Mouse (Mus musculus) c-Kit-positive CD71-positive TER-119-positive erythroid progenitor cells, embryonic 14.5 days (primary cell): ENCODE data around the gene Myrfl.

Source experiments
- DNase-seq: peaks from one replicate; pipeline ENCODE4 v3.0.0-alpha.2; 2013; ENCODE audit warnings: low spot score

Gene Myrfl

GRCm38 (mm10) chr10:116913647-116914273, 17.0 kb upstream of the Myrfl start:
- DNase-seq = no peak

GRCm38 (mm10) chr10:116912850-116913249, 16.1 kb upstream of the Myrfl start:
- DNase-seq = no peak

GRCm38 (mm10) chr10:116908901-116909642, 12.4 kb upstream of the Myrfl start:
- peak; percentile 77 for DNase-seq

- DNase-seq = no peak
These were observed 10.1 kb upstream of the Myrfl start for GRCm38 (mm10) chr10:116906794-116907193.

- DNase-seq = no peak
These were observed 7.8 kb upstream of the Myrfl start for GRCm38 (mm10) chr10:116904503-116904908.

GRCm38 (mm10) chr10:116895108-116895833, 1.4 kb downstream of the Myrfl start:
- DNase-seq = no peak

- no peak for DNase-seq
These were observed 2.2 kb downstream of the Myrfl start for GRCm38 (mm10) chr10:116894540-116894939.

- DNase-seq = no peak
These were observed 3.0 kb downstream of the Myrfl start for GRCm38 (mm10) chr10:116893753-116894152.

GRCm38 (mm10) chr10:116890587-116890986, 6.1 kb downstream of the Myrfl start:
- no peak for DNase-seq

GRCm38 (mm10) chr10:116884552-116884951, 12.2 kb downstream of the Myrfl start:
- DNase-seq = no peak

- no peak for DNase-seq
These were observed 13.2 kb downstream of the Myrfl start for GRCm38 (mm10) chr10:116883531-116883930.

GRCm38 (mm10) chr10:116877436-116877835, 19.3 kb downstream of the Myrfl start:
- no peak for DNase-seq

GRCm38 (mm10) chr10:116874490-116874889, 22.2 kb downstream of the Myrfl start:
- DNase-seq = no peak

- no peak for DNase-seq
These were observed 24.7 kb downstream of the Myrfl start for GRCm38 (mm10) chr10:116872016-116872410.

GRCm38 (mm10) chr10:116871329-116872015, 25.2 kb downstream of the Myrfl start:
- no peak for DNase-seq

GRCm38 (mm10) chr10:116870819-116871218, 25.9 kb downstream of the Myrfl start:
- no peak for DNase-seq

- no peak for DNase-seq
These were observed 43.4 kb downstream of the Myrfl start for GRCm38 (mm10) chr10:116853159-116853845.

- DNase-seq = peak; percentile 18
These were observed 47.8 kb downstream of the Myrfl start for GRCm38 (mm10) chr10:116848749-116849473.

GRCm38 (mm10) chr10:116841551-116841950, 55.2 kb downstream of the Myrfl start:
- no peak for DNase-seq

- DNase-seq = no peak
These were observed 66.0 kb downstream of the Myrfl start for GRCm38 (mm10) chr10:116830676-116831075.

- DNase-seq = no peak
These were observed 68.6 kb downstream of the Myrfl start for GRCm38 (mm10) chr10:116828099-116828498.
